Mouse (Mus musculus) heart, adult 9 months (tissue): Measurements from ENCODE around the gene Nfia.

Experiments used
- DNase-seq, 2 experiments: peaks; one replicate each; pipeline ENCODE4 v3.0.0; 2022; ENCODE audit warnings: low spot score in 2 of 2

Gene Nfia

DNA sequence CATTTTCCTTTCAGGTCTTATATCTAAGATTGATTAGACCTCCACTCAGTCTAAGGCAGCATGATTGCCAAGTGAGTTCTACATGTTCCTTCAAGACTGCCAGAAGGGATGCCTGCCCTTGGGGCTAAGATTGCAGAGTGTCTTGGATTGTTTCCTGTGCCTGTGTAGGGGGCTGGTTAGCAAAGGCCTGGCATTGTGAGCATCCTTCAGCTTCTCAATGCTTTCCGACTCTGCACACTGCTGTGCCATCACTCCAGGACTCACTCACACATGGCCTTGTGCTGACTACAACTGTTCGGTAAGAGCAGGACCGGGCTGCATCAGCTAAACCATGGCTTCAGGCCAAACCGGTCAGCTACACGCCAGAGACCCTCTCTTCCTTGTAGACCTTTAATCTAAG lies 229.7 kb downstream of the Nfia start:
- no peak for DNase-seq

DNA sequence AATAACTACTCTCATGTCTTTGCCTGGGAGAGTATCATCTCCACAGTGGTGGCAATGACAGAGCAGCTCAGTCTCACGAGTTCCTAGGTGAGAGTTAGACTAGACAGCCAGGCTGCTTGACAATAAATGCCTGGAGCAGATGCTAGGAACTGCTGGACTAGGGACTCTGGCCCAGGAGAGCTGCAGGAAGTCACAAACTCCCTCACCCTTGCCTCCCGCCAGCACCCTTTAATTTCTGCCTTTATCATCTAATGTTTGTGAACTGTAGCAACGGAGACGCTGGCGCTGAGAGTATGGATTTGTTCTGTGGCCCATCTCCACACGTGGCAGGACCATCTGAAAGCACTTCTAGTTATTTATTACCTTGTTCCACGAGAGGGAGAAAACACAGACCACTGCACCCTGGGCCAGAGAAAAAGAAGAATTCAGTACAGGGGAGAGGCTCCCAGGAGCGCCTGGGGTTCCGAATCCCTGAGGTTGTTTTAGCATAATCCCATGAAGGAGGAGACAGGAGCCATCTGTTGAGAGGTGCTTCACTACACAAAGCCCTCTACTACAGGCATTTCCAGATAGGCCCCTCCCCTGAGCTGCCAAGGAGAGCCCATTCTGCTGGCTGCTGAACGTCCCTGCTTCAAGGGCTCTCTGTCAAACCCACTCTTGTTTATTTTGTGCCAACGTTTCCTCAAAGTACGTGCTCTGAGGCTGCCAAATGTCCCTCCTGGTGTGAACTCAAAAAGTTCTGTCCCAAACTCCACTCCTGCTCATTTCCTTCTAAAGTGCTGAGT lies 231.0 kb downstream of the Nfia start:
- DNase-seq = peak in 1 of 2 experiments; percentile 33

DNA sequence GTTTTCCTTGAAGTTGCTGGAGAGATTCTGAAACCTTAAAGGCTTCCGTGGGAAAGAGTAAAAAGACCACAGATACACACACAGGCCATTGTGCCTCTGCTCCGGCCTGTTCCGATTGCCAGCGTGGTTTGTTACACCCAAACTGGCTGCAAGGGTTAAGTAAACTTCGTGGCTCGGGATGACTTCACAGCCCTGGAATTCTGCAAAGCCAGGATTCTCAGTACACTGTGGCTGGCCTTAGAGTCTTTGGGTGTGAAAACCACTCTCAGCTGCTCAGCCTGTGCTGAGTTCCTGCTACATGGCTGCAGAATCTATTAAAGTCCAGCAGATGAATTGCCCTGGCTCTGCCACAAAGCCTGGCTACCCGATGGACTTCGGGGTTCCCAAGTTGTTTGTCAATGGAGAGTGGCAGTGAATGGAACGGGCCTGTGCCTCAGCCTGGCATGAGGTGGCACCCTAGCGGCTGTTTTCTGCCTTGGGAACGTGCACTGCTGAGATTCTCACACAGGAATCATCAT lies 231.6 kb downstream of the Nfia start:
- peak; percentile 75 to 78 for DNase-seq

DNA sequence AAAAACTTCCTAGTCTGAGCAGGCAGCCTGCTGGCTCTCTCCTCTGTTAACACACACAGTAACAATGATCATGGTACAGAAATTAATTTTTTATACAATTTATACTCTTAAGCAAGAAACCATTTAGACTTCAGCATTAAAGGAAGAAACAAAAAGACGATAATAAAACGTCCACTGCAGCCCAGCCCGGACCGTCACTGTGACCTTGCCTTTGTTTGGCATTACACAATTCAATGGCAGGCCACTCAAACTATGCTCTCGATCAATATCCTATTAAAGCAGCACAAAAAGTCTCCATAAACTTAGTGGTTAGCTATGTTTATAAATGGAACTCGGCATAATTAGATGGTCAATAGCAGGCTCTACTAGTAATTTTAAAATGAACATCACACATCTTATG lies 232.5 kb downstream of the Nfia start:
- DNase-seq = no peak

DNA sequence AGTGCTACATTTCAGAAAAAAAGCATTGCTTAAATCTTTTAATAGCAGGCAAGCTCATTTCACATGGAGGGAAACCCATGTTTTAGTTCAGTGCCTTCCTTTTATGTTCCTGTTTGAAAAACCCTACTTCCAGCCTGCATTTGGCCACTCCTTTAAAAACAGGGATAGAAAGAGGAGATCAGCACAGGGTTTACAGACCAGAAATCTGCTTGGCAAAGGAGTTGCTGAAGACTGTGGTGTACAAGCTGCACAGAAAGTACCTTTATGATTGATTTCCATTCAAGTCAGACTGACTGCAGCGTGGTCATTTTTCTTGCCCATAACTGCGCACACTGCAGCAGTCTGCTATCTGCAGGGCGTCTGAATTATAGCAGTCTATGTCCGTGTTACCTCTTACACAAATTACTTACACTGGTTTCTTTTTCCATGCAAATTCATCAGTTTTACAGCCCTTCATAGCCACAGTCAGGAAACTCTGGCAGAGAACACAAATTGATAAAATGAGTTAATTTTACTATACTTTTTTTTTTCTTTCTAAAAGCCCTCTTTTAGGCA lies 236.4 kb downstream of the Nfia start:
- DNase-seq = no peak

DNA sequence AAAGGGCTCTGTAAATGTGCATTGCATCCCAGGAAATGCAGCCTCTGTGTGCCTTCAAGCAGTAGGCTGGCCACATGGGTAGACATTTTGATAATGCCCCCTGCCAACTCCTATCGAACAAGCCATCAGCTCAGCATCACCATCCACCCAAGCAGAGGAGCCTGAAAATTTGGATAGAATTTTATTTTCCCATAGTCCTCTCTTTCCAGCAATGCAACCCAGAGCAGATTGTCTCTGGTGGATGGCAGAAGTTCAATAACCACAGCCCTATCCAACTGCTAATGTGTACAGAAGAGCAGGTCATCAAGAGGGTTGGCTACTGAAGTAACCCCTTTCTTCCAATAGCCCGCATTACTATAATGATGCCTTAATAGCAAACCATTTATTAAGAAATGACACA lies 237.4 kb downstream of the Nfia start:
- no peak for DNase-seq

DNA sequence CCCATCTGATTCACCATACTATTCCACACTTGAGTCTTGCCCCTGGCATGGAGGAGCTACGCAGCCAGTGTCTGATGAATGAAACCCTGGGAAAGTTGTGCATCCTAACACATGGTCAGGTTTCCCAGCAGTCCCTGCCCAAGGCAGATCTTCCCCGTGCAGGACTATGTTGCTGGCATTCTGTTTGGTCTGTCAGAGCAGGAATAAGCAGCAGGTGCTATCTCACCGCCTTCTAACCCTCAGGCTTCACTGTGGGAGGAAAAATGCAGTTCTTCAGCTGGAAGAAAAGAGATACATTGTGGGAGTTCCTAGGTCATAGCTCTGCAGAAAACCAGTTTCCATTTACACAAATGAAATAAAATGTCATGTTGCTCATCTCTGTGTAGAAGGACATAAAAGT lies 247.3 kb downstream of the Nfia start:
- no peak for DNase-seq

DNA sequence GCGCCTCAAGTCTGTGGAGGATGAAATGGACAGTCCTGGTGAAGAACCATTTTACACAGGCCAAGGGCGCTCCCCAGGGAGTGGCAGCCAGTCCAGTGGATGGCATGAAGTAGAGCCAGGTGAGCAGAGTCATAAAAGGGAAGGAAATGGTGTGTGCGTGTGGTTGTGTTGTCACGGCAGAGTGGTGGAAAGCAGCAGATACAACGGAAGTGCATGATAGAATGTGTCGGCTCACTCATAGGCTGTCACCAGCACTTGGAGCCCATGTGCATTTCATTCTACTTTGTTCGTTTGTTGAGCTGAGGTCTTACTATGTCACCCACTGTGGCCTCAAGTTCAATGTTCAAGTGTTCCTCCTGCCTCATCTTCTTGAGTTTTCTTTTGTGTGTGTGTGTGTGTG lies 248.3 kb downstream of the Nfia start:
- DNase-seq = no peak

DNA sequence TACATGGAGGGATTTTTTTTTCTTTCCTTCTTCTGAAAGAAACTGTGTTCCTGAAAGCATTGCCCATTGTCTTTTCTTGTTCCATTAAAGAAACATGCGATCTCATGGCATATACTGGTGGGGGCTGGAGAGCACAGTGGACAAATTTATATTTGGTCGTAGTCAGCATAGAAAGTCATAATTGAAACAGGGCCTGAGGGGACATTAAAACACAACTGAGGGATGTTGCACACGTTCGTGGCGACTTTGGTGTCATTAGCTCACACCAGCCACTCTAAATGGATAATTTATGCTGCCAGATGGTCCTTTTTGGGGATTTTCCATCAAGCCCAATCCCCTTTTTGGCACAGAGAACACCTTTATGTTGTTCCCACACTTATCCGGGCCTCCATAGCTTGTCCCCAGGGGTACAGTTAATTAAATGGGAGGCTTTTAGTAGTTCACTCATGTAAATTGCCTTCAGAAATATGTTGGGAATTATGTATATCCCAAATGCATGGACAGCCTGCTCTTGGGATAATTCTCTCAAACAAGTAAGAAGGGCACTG lies 250.8 kb downstream of the Nfia start:
- no peak for DNase-seq

DNA sequence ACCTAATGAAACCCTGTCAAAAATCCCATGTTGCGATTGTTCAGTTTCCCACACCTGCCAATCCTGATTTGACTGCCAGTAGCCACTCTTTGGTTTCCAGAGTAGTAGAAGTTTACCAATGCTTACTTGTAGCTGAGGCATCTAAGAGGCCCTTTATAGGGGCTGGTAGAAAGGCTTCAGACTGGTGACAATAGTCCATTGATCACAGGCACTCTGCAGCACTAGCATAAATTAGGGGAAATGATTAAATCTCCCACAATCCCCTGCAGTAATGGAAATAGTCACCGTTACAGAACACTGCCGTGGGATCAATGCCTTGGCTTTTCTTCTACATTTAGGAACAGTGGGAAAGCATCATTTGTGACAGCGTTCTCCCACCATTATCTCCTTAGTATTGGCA lies 254.9 kb downstream of the Nfia start:
- DNase-seq = no peak

DNA sequence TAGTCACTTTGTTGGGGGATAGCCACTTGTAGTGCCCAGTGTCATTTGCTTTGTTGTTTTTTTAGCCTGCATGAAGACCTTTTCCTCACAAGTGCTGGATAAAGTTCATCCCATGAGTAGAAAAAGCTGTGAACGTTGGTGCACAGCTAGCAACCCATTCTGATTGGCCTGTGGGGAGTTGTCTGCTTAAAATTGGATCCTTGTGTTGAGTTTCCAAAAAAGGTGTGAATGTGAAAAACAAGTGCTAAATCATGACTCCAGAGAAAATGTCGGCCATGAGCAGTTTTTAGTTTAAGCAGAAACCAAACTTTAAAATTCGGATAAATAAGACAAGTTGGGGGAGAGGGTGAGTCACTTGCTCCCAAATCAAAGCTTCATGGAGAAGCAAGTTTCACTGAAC lies 259.3 kb downstream of the Nfia start:
- DNase-seq = no peak

DNA sequence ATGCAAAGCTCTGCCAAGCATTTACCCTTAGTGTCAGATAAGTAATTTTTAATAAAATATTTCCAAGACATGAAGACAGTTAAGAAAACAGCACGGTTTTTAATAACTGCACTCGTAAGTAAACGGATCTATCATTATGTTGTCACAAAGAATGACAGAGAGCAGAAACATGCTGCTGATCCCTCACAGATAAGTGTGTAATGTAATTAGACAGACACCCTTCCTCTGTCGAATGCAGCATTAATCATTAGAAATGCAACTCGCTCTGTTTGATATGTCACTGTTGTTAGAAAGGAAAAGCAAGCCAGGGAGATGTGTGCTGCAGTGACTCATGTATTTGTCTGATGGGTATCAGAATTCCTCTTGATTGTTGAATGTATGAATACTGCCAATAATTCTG lies 259.8 kb downstream of the Nfia start:
- DNase-seq = no peak

DNA sequence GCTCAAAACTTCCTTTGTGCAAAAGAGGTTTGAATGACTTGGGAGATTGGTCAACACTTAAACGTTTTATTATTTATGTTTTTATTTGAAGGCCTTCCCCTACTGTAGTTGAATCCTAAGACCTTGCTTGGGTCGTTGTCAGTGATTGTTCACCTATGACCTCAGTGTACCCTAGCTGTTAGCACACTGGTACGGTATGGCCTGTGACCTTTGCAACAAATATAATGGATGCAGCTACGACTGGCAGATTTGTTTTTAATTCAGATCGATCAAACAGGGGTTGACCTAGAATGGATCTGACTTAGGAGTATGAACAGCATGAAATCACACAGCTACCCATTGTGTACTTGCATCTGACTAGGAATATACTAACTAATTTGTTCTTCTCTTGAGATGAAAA lies 266.6 kb downstream of the Nfia start:
- no peak for DNase-seq

DNA sequence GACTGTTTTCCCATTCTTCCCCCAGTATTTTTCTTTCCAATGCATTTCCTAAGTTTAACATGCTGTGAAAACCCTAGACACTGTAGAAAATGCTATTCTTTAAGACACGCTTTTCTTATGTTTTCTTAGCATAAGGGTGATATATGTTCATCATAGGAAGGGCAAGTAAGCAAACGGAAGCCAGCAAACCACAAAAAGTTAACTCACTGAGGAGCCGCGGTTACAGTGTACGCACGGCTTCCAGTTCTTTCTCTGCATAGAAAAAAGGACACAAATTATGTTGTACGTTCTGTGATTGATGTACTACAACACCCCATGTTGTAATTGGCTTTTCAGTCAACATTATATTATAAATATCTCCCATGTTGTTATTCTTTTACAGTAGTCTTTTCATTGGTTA lies 267.6 kb downstream of the Nfia start:
- DNase-seq = no peak

DNA sequence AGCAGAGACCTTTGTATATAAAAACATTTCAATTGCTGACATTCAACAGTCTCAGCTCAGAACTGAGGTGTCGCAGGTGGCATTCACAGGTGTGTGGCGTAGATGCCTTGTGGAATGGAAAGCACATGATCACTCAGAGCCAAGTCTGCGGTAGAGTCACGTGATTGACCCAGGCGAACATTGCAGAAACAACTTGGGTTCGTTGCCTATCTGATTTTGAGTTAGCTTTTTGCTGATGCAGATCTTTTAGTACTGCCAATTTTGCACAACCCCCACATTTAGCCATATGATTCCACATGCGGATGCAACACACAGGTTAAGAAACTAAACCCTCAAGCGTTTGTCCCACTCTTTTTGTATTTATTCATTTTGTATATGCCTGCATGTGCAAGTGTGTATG lies 272.1 kb downstream of the Nfia start:
- no peak for DNase-seq

DNA sequence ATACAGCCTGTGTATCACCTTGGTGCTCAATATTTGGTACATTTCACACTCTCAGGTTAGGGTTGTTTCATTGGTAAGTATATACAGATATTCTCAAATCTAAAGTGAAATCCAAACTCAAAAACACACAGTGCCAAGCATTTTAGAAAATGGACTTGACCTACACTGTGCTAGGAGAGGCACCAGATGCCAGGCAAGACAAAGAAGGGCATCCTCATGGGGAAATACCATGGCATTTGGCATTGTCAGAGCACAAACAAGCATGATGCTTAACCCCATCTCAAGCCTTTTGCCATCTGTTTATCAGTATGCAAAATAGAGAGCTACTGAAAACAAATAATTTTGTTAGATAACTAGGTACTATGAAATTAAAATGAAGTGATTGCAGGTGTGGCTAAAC lies 274.8 kb downstream of the Nfia start:
- no peak for DNase-seq

DNA sequence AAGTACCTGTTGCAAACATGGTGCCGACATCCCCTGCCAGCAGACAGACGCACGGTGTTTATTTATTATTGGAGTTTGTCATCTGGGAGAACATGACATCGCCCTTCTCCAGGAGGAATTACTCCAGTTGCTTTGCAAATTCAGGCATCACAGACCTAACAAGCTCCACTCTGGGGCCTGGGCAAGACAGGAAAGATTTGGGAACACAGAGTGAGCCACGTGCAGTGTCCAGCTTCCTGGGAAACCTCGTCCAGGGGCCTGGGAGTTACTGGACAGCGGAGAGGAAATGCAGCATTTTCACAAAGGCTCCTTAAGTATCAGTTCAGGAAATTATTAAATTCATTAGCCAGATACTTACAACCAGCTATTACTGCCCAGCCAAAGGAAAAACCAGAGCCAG lies 277.1 kb downstream of the Nfia start:
- peak; percentile 50 to 73 for DNase-seq

DNA sequence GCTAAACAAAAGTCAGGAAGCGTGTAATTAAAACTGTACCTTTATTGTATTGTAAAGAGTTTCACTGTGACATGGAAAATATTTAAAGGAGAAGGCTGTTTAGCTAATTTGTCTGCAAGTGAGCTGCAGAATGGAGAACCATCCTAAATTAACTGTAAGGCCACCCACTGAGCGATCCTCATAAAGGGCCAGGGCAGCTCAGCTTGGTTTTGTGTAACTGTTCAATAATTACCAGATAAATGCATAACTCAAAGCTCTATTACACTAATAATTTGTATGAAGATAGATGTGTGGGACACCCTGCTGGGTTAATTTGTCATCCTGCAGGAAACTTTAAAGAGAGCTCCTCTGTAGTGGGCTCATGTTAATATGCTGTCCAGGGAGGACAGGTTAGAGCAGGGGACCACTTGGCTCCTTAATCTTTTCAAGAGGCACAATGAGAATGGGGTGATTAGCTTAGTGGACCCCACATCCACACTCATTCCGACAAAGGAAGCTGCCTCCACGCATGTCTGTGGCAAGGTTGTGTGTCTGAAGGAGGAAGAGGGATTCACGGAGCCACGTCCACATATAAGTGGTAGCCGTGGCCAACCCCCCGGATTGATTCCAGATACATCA lies 277.6 kb downstream of the Nfia start:
- no peak for DNase-seq

DNA sequence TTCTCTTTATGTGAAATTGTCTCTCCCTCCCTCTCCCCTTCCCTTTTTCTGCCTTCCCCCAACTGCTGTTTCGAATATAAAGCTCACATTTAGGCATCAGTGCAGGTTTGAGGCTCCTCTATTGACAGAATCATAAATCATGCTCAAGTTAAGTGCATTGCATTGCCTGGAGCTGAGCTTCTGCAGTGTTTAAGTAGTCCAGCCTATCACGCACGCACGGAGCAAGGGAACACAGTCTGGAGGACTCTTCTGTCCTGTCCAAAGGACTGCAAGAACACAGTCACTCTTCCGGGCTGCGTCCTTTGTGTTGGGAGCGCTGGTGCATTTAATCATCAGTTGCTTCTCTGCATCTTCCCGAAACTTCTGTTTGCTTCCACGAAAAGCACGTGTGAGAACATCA lies 278.2 kb downstream of the Nfia start:
- no peak for DNase-seq

DNA sequence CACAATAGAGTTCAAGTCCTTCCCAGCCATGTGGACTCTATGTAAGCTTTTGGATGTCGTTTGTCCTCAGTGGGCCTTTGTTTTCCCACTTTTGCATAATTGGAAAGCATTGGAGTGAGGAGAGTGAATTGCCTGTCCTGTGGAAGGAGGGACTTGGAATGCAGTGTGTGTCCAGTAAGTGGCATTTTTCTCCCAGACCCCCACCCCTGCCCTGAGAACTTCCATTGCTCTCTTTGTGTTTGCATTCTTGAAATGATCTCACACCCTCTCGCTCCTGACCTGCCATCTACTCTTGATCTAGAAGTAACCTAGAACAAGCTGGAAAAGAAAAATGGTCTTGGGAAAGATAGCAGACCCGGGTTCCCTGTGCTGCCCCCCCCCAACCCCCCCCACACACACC lies 278.8 kb downstream of the Nfia start:
- DNase-seq = no peak

DNA sequence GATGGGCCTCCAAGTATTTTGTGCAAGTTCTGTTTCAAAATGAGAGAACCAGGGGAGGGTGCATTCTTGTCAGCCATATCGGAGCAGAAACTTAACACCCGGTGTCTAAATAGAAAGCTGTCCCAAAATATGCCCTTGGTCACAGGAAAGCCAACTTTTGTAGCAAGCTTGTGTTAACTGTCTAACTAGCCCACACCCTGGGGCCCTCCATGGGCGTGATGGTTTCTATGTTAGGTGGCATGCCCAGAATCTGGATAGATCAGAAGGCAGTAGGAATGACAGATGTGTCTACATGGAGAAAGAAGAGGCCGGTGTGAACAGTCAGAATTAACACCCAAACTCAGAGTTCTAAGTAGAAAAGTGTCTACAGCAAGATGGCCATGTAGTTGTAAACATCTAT lies 282.5 kb downstream of the Nfia start:
- DNase-seq = no peak

DNA sequence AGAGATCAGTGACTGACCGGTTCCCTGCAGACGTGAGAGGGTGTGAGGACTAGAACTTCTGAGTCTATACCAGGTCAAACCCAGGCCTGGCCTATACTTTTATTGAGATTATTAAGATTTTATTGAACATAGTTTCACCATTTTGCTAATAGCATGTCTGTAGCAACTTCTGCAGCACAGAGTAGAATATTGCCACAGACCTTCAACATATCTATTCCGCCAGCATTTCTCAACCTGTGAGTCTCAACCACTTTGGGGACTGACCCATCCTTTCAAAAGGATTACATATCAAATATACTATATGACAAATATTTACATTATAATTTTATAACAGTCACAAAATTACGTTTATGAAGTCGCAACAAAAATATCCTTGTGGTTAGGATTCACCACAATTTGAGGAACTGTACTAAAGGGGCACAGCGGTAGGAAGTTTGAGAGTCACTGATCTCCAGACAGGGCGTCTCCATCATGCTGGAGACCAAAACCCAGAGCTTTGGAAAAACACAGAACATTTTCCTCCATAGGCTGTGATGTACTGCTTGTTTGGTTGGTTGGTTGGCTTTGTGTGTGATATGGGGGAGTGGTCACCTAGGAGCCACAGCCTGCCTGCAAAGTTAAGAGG lies 284.0 kb downstream of the Nfia start:
- no peak for DNase-seq

DNA sequence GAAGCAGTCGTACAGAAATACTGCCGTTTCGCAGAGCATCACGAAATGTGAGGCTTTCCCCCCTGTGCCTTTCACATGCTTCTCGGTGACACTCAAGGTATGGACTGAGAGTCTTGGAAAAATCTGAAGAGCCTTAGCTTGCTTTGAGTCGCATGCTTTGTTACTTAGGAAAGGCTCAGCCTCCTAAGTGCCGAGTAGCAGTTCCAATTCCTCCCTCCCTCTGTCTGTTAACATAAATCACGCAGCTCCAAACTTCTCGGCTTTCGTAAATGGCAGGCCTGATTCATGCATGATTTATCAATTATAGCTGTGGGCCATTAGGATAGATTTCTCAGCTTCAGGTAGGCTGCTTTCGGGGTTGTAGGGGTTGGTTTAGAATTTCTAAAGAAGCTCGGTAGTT lies 284.7 kb downstream of the Nfia start:
- DNase-seq = no peak
